Mouse (Mus musculus): ENCODE results near the gene Cngb1. TPM values are rescaled to one million over a fixed set of nuclear protein-coding genes. Genes with fewer than 3 reads are reported as not detected.

Cngb1 gene
- total RNA-seq, 2 experiments from 2014 or later = 0.39 to 1.1 TPM

- DNase-seq = no peak
These were observed 18.3 kb upstream of the Cngb1 start for GRCm38 (mm10) chr8:95324646-95325045.

GRCm38 (mm10) chr8:95323201-95323600, 16.8 kb upstream of the Cngb1 start:
- DNase-seq = peak; percentile 36 to 47

GRCm38 (mm10) chr8:95320224-95321139, 14.1 kb upstream of the Cngb1 start:
- DNase-seq = peak; percentile 51 to 71

GRCm38 (mm10) chr8:95315350-95315749, 9.0 kb upstream of the Cngb1 start:
- DNase-seq = no peak

DNA sequence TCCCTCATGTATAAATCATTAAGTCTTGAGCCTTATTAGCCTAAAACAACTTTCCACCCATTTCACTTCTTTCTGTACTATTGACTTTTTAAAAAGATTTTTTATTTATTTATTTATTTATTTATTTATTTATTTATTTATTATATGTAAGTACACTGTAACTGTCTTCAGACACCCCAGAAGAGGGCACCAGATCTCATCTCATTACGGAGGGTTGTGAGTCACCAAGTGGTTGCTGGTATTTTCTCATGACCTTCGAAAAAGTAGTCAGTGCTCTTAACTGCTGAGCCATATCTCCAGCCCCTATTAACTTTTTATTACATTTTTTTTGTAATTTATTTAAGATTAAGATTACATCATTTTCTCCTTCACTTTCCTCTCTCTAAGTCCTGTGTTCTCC, 8.3 kb upstream of the Cngb1 start:
- DNase-seq = no peak

- no peak for DNase-seq
These were observed 7.5 kb upstream of the Cngb1 start for GRCm38 (mm10) chr8:95313857-95314256.

DNA sequence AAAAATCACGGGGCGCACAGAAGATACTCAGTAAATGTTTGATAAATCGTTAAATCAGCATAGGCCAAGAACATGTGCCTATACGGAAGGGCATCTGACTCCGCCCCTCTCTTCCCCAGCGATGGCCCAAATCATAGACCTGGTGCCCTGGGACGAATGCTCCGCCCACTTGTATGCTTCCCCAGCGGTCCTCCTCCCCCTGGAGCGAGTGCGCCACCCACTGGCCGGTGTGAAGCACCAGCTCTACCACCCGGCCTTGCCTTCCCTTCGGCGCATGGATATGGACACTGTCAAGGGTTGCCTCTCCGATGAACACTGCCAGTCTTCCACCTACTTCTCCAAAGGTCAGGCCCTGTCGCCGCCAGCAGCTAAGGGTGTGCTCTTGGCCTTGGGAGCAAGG, 6.5 kb upstream of the Cngb1 start:
- DNase-seq = no peak

DNA sequence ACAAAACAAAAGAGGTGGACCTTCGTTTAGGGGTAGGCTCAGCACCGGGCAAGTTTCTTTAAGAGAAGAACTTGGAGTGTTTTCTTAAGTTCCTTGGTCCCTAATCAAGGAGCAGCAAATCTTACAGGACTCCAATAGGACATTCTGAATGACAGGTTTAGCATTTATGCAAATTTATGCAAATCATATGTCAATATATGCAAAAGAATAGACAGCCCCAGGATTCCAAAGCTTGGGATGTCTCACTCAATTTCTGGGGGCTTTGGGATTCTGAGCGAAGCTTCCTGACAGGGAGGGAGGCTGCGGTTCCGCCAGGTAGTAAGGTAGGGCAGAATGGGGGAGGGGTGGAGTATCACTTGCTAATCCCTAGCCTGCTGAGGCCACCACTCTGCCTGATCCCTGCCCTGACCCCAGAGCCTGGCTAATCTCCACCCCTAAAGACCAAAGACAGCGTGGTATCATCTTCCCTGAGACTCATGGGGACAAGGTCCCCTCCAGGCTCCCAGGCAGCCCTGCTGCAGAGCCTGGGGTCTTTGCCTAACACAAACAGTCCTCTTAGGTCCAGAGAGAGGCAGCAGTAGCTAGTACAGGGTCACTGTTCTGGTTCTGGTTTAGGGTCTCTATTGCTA, 4.1 kb upstream of the Cngb1 start, which contains the start of gene Tepp:
TSS of gene Tepp (plus strand) at position 225 of the 629 bp plus-strand sequence.
- DNase-seq = no peak

DNA sequence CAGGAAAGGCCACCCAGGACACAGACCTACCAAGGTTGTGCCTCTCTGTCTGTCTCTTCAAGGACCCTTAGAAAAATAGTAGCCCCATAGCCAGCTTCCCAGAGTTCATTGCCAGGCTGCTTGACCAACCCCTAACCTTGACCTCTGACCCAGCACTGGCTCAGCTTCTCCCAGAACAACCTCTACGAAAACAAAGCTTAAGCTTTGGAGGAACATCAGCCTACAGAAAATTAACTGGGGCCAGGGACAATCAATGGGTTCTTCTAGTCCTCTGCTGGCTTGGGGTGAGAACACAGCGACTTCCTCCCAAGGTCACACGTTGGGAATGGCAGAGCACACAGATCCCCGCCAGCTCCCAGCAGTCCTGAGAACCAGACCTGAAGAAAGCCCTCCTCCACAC, 859 bp downstream of the Cngb1 start:
- DNase-seq = no peak

DNA sequence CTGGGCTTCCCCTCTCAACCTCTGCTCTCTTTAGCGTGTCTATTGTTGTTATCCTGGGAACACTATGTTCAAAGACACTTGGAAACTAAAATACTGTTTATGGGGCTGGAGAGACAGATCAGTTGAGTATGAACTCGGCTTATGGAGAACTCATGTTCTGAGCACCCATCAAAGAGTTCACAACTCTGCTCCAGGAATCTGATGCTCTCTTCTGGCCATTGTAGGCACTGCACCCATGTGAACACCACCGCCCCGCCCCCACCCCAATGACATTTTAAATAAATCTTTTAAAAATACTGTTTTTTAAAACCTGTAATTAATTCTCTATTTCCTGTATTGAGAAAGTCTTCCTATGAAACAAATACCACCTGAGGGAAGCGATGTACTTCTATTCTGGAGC, 4.0 kb downstream of the Cngb1 start:
- peak; percentile 28 to 67 for DNase-seq

DNA sequence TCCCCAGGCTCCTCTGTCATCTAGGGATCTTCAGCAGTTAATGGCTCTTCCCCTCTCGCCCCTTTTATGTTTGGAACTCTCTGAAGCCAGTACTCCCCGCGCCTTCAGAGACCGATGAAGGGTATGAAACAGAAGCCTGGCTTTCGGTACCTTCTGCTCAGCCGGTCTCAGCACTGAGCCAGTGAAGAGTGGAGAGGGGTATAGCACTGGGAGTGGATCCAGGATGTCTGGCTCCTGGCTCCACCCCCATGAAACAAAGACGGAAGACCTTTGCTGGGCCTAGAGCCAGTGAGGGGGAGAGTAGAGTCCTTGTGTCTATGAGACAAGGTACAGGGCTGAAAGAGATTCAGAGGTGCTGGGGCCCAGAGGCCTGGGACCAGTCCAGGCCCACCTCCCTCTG, 12.5 kb downstream of the Cngb1 start:
- DNase-seq = peak; percentile 68 to 78

- DNase-seq = peak; percentile 94 to 96
These were observed 13.2 kb downstream of the Cngb1 start for GRCm38 (mm10) chr8:95293172-95293571.

- DNase-seq = no peak
These were observed 17.2 kb downstream of the Cngb1 start for GRCm38 (mm10) chr8:95289066-95289650.

DNA sequence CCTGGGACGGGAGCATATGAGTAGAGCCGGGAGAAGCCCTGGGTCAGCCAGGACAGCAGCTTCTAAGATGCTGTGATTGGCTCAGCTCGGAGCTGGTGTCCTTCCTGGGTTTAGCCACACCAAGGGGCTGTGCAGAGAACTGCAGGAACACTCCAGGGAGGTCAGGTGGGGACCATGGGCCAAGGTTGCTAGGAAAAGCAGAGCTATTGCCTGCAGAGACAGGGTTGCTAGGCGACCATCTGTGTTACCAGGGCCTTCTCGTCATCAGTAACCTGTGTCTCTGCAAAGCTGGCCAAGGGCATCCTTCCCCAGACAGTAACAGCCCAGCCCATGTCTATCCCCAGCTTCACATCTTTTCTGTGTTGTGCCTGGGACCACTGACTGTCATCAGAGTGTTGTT, 24.9 kb downstream of the Cngb1 start:
- no peak for DNase-seq

GRCm38 (mm10) chr8:95272871-95273270, 33.5 kb downstream of the Cngb1 start:
- DNase-seq = peak; percentile 10 to 23

- DNase-seq = no peak
These were observed 34.5 kb downstream of the Cngb1 start for GRCm38 (mm10) chr8:95271841-95272240.

DNA sequence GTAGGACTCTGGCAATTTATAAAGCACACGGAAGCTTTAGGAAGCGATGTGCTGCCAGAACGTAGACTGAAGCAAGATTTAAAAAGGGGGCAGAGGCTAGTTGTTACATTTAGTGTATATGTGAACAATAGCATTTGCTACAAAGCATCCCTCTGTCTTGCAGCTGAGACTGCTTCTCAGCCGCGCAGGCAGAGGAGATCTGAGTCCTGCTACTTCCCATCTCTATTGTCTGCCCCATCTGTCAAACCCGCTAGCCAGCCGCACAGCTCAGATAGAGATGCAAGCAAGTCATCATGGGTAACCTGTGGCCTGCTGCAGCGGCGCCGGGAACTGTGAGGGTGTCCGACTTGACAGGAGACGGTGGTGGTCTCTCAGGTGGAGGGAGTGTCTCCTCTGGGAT, 35.9 kb downstream of the Cngb1 start:
- DNase-seq = no peak

DNA sequence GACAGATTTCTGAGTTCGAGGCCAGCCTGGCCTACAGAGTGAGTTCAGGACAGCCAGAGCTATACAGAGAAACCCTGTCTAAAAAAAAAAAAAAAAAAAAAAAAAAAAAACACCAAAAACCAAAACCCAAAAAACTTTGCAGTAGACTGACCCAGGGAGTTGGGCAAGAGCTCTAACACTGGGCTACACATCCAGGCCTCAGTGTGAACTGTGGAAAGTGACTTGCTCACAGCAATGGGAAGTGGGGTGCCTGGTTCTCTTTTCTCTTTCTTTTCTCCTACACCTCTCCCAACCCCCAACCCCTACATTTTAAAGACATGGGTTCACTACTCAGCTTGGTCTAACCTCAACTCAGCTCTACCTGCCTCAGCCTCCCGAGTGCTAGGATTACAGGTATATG, 44.2 kb downstream of the Cngb1 start:
- DNase-seq = no peak

GRCm38 (mm10) chr8:95255611-95256010, 50.8 kb downstream of the Cngb1 start:
- DNase-seq = no peak

GRCm38 (mm10) chr8:95254564-95255434, 51.6 kb downstream of the Cngb1 start:
- peak; percentile 96 to 99 for DNase-seq

DNA sequence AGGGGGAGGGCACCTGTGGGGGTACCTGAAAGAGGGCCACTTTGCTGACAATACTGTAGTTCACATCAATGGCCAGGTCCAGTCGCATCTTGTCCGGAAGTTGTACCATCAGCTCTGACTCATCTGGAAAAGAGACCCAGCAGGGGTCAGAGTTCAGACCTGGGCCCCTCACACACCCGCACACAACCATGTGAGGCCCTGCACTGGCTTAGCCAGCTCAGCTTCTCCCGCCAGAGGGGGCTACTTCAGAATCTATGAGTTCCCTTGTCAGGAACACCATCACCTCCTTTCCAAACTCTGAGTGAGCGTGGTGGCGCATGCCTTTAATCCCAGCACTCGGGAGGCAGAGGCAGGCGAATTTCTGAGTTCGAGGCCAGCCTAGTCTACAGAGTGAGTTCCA, 54.3 kb downstream of the Cngb1 start:
- no peak for DNase-seq

- DNase-seq = no peak
These were observed 56.5 kb downstream of the Cngb1 start for GRCm38 (mm10) chr8:95249847-95250246.

Data from heart, adult 18-20 months (tissue).